ENCODE assay signal across 8 mouse cellular contexts in genomic region chr17:47140241-47140968, GRCm38 (mm10).
DNase-seq lines count a peak whose midpoint lies in the region; ATAC-seq and TF ChIP-seq lines count a peak whose summit lies in the region.

No protein-coding gene starts in this region.

- no peak for TF ChIP-seq CTCF in E14TG2a.4 (conservative IDR thresholded peaks at IDR 0.05; ENCODE audit: low read length)

- H3K36me3 ChIP-seq in E14TG2a.4 (ENCODE audit: insufficient read depth, low read length): no peaks in the 10 kb centered on the region
- no peaks in the 10 kb centered on the region for H3K36me3 ChIP-seq in kidney, embryonic 16.5 days (ENCODE audit: insufficient read depth, low read length)

- H3K4me3 ChIP-seq in E14TG2a.4 (replicated peaks; ENCODE audit: low read length): peak overlapping the region; percentile 85
- peak overlapping the region; percentile 76 for H3K4me3 ChIP-seq in kidney, embryonic 16.5 days (ENCODE audit: low read length)

- peaks cover 66% of the 10 kb centered on the region for H3K4me1 ChIP-seq in E14TG2a.4 (replicated peaks; ENCODE audit: low read depth, low read length)
- H3K4me1 ChIP-seq in kidney, embryonic 16.5 days (ENCODE audit: insufficient read depth, low read length): peaks cover 42% of the 10 kb centered on the region

- no peaks in the 10 kb centered on the region for H3K9me3 ChIP-seq in E14TG2a.4 (ENCODE audit: low read length)
- no peaks in the 10 kb centered on the region for H3K9me3 ChIP-seq in kidney, embryonic 16.5 days (ENCODE audit: low read length)

- H3K9ac ChIP-seq in kidney, embryonic 16.5 days (replicated peaks; ENCODE audit: low read length): peak overlapping the region; percentile 93

- peak; percentile 58 for ATAC-seq in kidney, embryonic 16.5 days (ENCODE audit: low FRiP score, low TSS enrichment)
- ATAC-seq in erythroid progenitor cell, adult 5-6 weeks (replicated peaks; ENCODE audit: low FRiP score, poor library complexity, severe bottlenecking): no peak

- peak overlapping the region; percentile 100 for H3K27ac ChIP-seq in kidney, embryonic 16.5 days (ENCODE audit: low read length)

- DNase-seq in B cell, adult 2 months: peak; percentile 5 to 11
- peak; percentile 82 to 87 for DNase-seq in cerebellum, postnatal 10 days
- DNase-seq in gastrocnemius, postnatal 25 days: peak; percentile 70
- DNase-seq in lung, postnatal 14 days: peak; percentile 58
- peak; percentile 55 for DNase-seq in right cerebral cortex, adult 18-20 months

- under 1% methylated on average over 48 of the region's 53 CpGs for WGBS in kidney, embryonic 16.5 days

- peaks cover 15% of the 10 kb centered on the region; the same call in 1 of the 2 replicates for H3K27me3 ChIP-seq in E14TG2a.4 (ENCODE audit: insufficient read depth, low read length)
- H3K27me3 ChIP-seq in kidney, embryonic 16.5 days (ENCODE audit: insufficient read depth, low read length): no peaks in the 10 kb centered on the region

- peak overlapping the region; percentile 93 for H3K4me2 ChIP-seq in kidney, embryonic 16.5 days (replicated peaks; ENCODE audit: low read depth, low read length)

Comparison
In these comparisons a context has a peak if more than half of its experiments do, and no peak if none do; other contexts are left out.
1. DNase-seq: peak in every context shown above with its lines; median percentile 84 in cerebellum, postnatal 10 days; 70 in gastrocnemius, postnatal 25 days; 58 in lung, postnatal 14 days; 55 in right cerebral cortex, adult 18-20 months; 8 in B cell, adult 2 months.